Comparison of ENCODE assay signal across 8 mouse cellular contexts in genomic region chr10:24789747-24790545, GRCm38 (mm10). TPM values are rescaled to one million over a fixed set of nuclear protein-coding genes. Genes with fewer than 3 reads are reported as not detected.
DNase-seq lines count a peak whose midpoint lies in the region; ATAC-seq lines count a peak whose summit lies in the region.

No protein-coding gene starts in this region.

- no peaks in the 10 kb centered on the region for H3K27me3 ChIP-seq in splenic B cell, adult 2 months (ENCODE audit: control insufficient read depth, insufficient read depth, low read length, poor library complexity, severe bottlenecking)

- no peaks in the 10 kb centered on the region for H3K36me3 ChIP-seq in splenic B cell, adult 2 months (ENCODE audit: control insufficient read depth, insufficient read depth, low read length, poor library complexity, severe bottlenecking)

- no peak; the same call in 1 of the 2 replicates for ATAC-seq in cerebellum, adult (ENCODE audit: insufficient number of reproducible peaks, low FRiP score, low TSS enrichment)
- peak; percentile 69 for ATAC-seq in erythroid progenitor cell, adult 5-6 weeks (replicated peaks; ENCODE audit: low FRiP score, poor library complexity, severe bottlenecking)

- DNase-seq in cerebellum, adult 18-20 months = peak; percentile 23 to 28
- DNase-seq in B cell, adult 2 months = peak; percentile 74 to 75
- peak; percentile 68 for DNase-seq in adrenal gland, postnatal 10 days
- DNase-seq in kidney, postnatal 36 days = peak; percentile 53 to 85
- DNase-seq in lung, postnatal 14 days = peak; percentile 72
- DNase-seq in splenic B cell, adult 2 months (ENCODE audit: low read depth, low spot score) = peak; percentile 78

RNA-seq across cellular contexts. Expression of gene Enpp3, which starts 52.7 kb away (rescaled TPM):
- total RNA-seq in adrenal gland, postnatal 10 days (2021) = 10 to 100 TPM in 1 of 2 experiments, 1 to 10 TPM in 1; 9.5 to 12.0 TPM
- total RNA-seq in erythroid progenitor cell, adult 5-6 weeks (2015; ENCODE audit: low replicate concordance) = 1.3 and 2.9 TPM in 2 replicates
- total RNA-seq in erythroid progenitor cell, adult 5-6 weeks (2017; ENCODE audit: low replicate concordance) = 0.30 and 1.4 TPM in 2 replicates

Comparison
In these comparisons a context has a peak if more than half of its experiments do, and no peak if none do; other contexts are left out.
1. DNase-seq: peak in every context shown above with its lines; median percentile 78 in splenic B cell, adult 2 months; 74 in B cell, adult 2 months; 72 in lung, postnatal 14 days; 69 in kidney, postnatal 36 days; 68 in adrenal gland, postnatal 10 days; 26 in cerebellum, adult 18-20 months.